Mouse (Mus musculus) liver, postnatal 0 days (tissue): ENCODE measurements around the gene Syne3. TPM values are rescaled to one million over a fixed set of nuclear protein-coding genes. Genes with fewer than 3 reads are reported as not detected.

Experiments
- ATAC-seq: fragments of 200-750 bp; cut with Nextera tagmentation; 2 replicates; pipeline ENCODE4 v1.8.0; 2017; ENCODE audit warnings: mild to moderate bottlenecking, moderate library complexity
- DNase-seq: peaks from one replicate; pipeline ENCODE4 v3.0.0-alpha.2; 2016
- H3K27ac ChIP-seq: fragments of 300-500 bp; sonication (generic); 2 replicates; pipeline ENCODE4 v1.5.1; 2014; ENCODE audit warnings: antibody characterized with exemption, moderate library complexity, mild to moderate bottlenecking, low read depth
- H3K27me3 ChIP-seq: fragments of 300-500 bp; sonication (generic); 2 replicates; pipeline ENCODE4 v1.6.1; 2014; ENCODE audit warnings: low read length, control low read depth, mixed read lengths; ENCODE audit not compliant: insufficient read depth
- H3K36me3 ChIP-seq: fragments of 300-500 bp; sonication (generic); replicated peaks from 2 replicates; pipeline ENCODE4 v1.6.1; 2014; ENCODE audit warnings: mild to moderate bottlenecking, control low read depth, low read length, moderate library complexity, mixed read lengths; ENCODE audit not compliant: insufficient read depth
- H3K4me1 ChIP-seq: fragments of 300-500 bp; sonication (generic); 2 replicates; pipeline ENCODE4 v1.6.1; 2014; ENCODE audit warnings: antibody characterized with exemption, mild to moderate bottlenecking, control low read depth; ENCODE audit not compliant: insufficient read depth
- H3K4me2 ChIP-seq: fragments of 300-500 bp; sonication (generic); 2 replicates; pipeline ENCODE4 v1.6.1; 2014; ENCODE audit warnings: low read depth, mild to moderate bottlenecking, low read length, moderate library complexity, mixed read lengths
- H3K4me3 ChIP-seq: fragments of 300-500 bp; sonication (generic); 2 replicates; pipeline ENCODE4 v1.5.1; 2014; ENCODE audit warnings: low read depth, low read length
- H3K9ac ChIP-seq: fragments of 300-500 bp; sonication (generic); replicated peaks from 2 replicates; pipeline ENCODE4 v1.6.1; 2014; ENCODE audit warnings: mild to moderate bottlenecking, moderate library complexity
- H3K9me3 ChIP-seq: fragments of 300-500 bp; sonication (generic); 2 replicates; pipeline ENCODE4 v1.6.1; 2016; ENCODE audit warnings: mild to moderate bottlenecking, control low read depth, low read length, mixed read lengths
- CTCF ChIP-seq: sonication (generic); IDR thresholded peaks from 2 replicates; pipeline ENCODE4 v1.5.1; 2016; ENCODE audit warnings: antibody characterized with exemption, low read depth
- EP300 ChIP-seq: IDR thresholded peaks from 2 replicates; pipeline ENCODE4 v1.6.1; 2016; ENCODE audit warnings: antibody characterized with exemption, low read depth, mild to moderate bottlenecking
- WGBS: fragments of 180-500 bp; shearing (Covaris S2); extraction: QIAGEN DNeasy Blood & Tissue Kit; methylation state at CpG from one replicate; pipeline ENCODE4 v1.1.7; 2014; ENCODE audit not compliant: insufficient replicate concordance; 5-methylcytosine and 5-hydroxymethylcytosine counted together
- polyA plus RNA-seq: library from polyadenylated mRNA; unstranded; fragments of >200 nt; fragmentation: Nextera tagmentation; extraction: Ambion mirVana; gene quantifications from 2 replicates; pipeline ENCODE4 v1.2.1, GENCODE M21; 2015

Syne3 gene
- polyA plus RNA-seq, 1 experiment from 2014 or later: 2.3 TPM

DNA sequence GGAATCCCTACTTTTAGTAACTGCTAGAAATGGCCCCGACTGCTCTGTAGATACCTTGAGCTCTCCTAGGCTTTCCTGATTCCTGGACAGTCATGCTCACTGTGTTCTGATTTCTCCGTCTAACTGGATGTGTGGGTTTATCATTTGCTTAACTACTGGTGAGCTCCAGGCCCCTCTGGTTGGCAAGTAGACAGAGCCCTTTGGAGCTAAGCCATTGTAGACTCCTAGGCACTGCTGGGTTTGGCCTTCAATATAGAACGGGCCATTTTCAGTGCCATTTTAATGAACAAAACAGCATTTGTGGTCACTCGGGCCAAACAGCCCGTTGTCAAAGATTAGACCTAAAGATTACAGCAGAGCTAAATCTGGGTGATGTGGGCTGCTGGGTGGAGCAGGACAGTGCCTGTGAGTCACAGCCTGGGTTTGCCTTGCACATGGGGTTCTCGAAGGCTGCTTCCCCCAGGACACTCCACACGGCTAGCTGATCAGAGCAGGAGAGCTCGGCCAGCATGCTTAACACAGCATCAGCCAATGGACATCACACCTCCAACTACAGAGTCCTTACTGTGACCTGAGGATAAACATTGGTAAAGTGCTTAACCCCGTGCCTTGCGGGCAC, 17.4 kb downstream of the Syne3 start:
- no peak overlapping the region for H3K27ac ChIP-seq

DNA sequence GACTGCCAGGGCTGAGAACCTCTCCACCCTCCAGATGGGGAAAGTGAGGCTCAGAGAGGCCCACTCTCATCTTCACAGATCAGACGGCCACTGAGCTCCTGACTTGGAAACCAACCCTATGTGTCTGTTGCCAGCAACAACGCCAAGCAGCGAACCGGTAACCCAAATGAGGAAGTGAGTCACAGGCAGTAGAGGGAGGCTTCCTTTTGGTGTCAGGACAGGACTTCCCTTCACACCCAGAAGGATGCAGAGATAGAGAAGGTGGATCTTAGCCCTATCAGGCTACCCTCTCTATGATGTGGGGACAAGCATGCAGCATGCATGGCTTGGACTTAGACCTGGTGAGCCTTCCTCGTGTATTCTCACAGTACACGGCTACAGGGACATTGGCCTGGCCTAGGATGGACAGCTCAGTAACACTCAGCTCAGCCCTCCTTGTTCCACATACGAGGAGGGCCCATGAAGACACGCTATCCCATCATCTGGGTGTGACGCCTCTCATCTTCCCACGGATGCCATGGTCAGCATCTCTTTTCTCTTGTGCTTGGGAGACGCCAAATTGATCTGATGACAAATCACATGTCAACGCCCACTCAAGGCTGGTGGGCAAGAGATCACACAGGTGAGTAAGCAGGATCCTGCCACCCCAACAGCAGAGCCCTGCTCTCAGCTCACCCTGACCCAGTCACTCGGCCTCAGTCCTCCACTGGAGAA, 18.7 kb downstream of the Syne3 start:
- peaks cover 20% of the 10 kb centered on the region for H3K4me1 ChIP-seq
- peak; percentile 59 for ATAC-seq
- TF ChIP-seq EP300 (no peak), CTCF (no peak)

More for the DNA sequence above, 17.4 kb downstream of the Syne3 start:
- no peak for ATAC-seq
- H3K4me1 ChIP-seq: peaks cover 33% of the 10 kb centered on the region
- no peak overlapping the region for H3K4me2 ChIP-seq
- no peak overlapping the region for H3K9ac ChIP-seq
- no peak for DNase-seq
- no peak overlapping the region for H3K4me3 ChIP-seq
- no peak for TF ChIP-seq CTCF
- no peaks in the 10 kb centered on the region for H3K9me3 ChIP-seq
- 66% methylated on average over 10 of the region's 10 CpGs for WGBS
- H3K36me3 ChIP-seq: no peaks in the 10 kb centered on the region
- H3K27me3 ChIP-seq: no peaks in the 10 kb centered on the region

GRCm38 (mm10) chr12:104987936-104988335, 21.7 kb downstream of the Syne3 start:
- Histone ChIP-seq H3K4me3 (no peak overlapping the region), H3K4me2 (no peak overlapping the region), H3K27ac (no peak overlapping the region), H3K36me3 (no peaks in the 10 kb centered on the region), H3K9ac (no peak overlapping the region), H3K9me3 (no peaks in the 10 kb centered on the region), H3K27me3 (no peaks in the 10 kb centered on the region), H3K4me1 (peaks cover 8% of the 10 kb centered on the region)
- DNase-seq (no peak), ATAC-seq (no peak)
- WGBS: 91% methylated on average over 7 of the region's 7 CpGs
- TF ChIP-seq EP300 (no peak), CTCF (no peak)

More for the DNA sequence above, 18.7 kb downstream of the Syne3 start:
- H3K4me3 ChIP-seq: no peak overlapping the region
- no peak overlapping the region for H3K27ac ChIP-seq
- no peak overlapping the region for H3K9ac ChIP-seq
- H3K9me3 ChIP-seq: no peaks in the 10 kb centered on the region
- H3K4me2 ChIP-seq: no peak overlapping the region
- WGBS: 54% methylated on average over 13 of the region's 13 CpGs
- H3K27me3 ChIP-seq: no peaks in the 10 kb centered on the region
- no peaks in the 10 kb centered on the region for H3K36me3 ChIP-seq
- DNase-seq: no peak

GRCm38 (mm10) chr12:104986781-104987180, 22.8 kb downstream of the Syne3 start:
- DNase-seq: no peak
- no peaks in the 10 kb centered on the region for H3K27me3 ChIP-seq
- H3K9ac ChIP-seq: no peak overlapping the region
- no peak overlapping the region for H3K4me2 ChIP-seq
- H3K4me3 ChIP-seq: no peak overlapping the region
- H3K4me1 ChIP-seq: peaks cover 8% of the 10 kb centered on the region
- no peak overlapping the region for H3K27ac ChIP-seq
- ATAC-seq: no peak
- WGBS: 83% methylated on average over 9 of the region's 9 CpGs
- H3K9me3 ChIP-seq: no peaks in the 10 kb centered on the region
- no peak for TF ChIP-seq CTCF
- TF ChIP-seq EP300: no peak
- H3K36me3 ChIP-seq: no peaks in the 10 kb centered on the region

DNA sequence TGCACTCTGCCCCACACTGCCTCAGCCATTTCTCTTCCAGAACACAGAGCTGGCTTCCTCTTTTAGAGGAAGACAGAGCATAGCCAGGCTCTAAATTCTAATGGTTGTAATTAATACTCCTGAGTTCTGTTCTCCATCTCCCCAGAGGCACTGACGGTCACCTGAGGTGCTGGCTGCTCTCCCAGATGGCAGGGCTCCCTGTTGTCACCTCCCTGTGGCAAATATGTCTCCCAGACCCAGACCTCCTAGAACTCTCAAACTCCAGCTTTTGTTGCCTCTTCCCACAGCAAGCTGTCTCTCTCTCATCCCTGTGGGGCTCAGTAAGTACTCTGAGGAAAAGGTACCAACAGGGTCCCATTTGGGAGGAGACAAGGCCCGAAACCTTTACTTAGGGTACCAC, 23.6 kb downstream of the Syne3 start:
- H3K4me3 ChIP-seq: no peak overlapping the region
- no peaks in the 10 kb centered on the region for H3K27me3 ChIP-seq
- no peak overlapping the region for H3K9ac ChIP-seq
- no peaks in the 10 kb centered on the region for H3K36me3 ChIP-seq
- peaks cover 4% of the 10 kb centered on the region; the same call in 1 of the 2 replicates for H3K4me1 ChIP-seq
- H3K4me2 ChIP-seq: no peak overlapping the region
- H3K9me3 ChIP-seq: no peaks in the 10 kb centered on the region
- DNase-seq: no peak
- ATAC-seq: no peak
- no peak overlapping the region for H3K27ac ChIP-seq
- TF ChIP-seq CTCF: no peak
- no peak for TF ChIP-seq EP300
- 93% methylated on average over 2 of the region's 2 CpGs for WGBS

- 79% methylated on average over 5 of the region's 5 CpGs for WGBS
- ATAC-seq: no peak
Observed at GRCm38 (mm10) chr12:104985088-104985487, 24.5 kb downstream of the Syne3 start.

More at GRCm38 (mm10) chr12:104985088-104985487, 24.5 kb downstream of the Syne3 start:
- Histone ChIP-seq H3K9me3 (no peaks in the 10 kb centered on the region), H3K27me3 (no peaks in the 10 kb centered on the region), H3K9ac (no peak overlapping the region), H3K27ac (no peak overlapping the region), H3K4me3 (no peak overlapping the region), H3K4me2 (no peak overlapping the region), H3K4me1 (no peaks in the 10 kb centered on the region), H3K36me3 (no peaks in the 10 kb centered on the region)
- DNase-seq: peak; percentile 40
- peak; percentile 55 for TF ChIP-seq CTCF
- TF ChIP-seq EP300: no peak
